Mouse (Mus musculus): ENCODE data around the gene Gpr155. TPM values are rescaled to one million over a fixed set of nuclear protein-coding genes. Genes with fewer than 3 reads are reported as not detected.

Gpr155 gene
- total and polyA plus RNA-seq, 3 experiments: 0.23 to 0.99 TPM; not detected in 1

GRCm38 (mm10) chr2:73415892-73416291, 29.5 kb upstream of the Gpr155 start:
- no peak overlapping the region for H3K9ac ChIP-seq (ENCODE audit: control insufficient read depth, low read depth, low read length, poor library complexity, severe bottlenecking)
- H3K27ac ChIP-seq (ENCODE audit: control insufficient read depth, low read depth, low read length): no peak overlapping the region
- no peak overlapping the region for H3K4me3 ChIP-seq (ENCODE audit: control insufficient read depth in 1 of 2, insufficient read depth in 1 of 2, low read depth in 2 of 2, low read length in 2 of 2)
- no peak for DNase-seq (ENCODE audit: low read depth, low spot score)
- H3K79me2 ChIP-seq (ENCODE audit: control insufficient read depth, insufficient read depth, low read length, poor library complexity): no peaks in the 10 kb centered on the region
- H3K9me3 ChIP-seq (replicated peaks; ENCODE audit: insufficient read depth, low read length): no peaks in the 10 kb centered on the region
- TF ChIP-seq SIN3A (IDR thresholded peaks at IDR 0.05; ENCODE audit: low read length) (no peak), MXI1 (IDR thresholded peaks at IDR 0.05; ENCODE audit: low read depth, low read length) (no peak), BHLHE40 (IDR thresholded peaks at IDR 0.05; ENCODE audit: borderline replicate concordance, low read depth, low read length) (no peak), POLR2AphosphoS2 (IDR thresholded peaks at IDR 0.05; ENCODE audit: low read length) (no peak), EP300 (IDR thresholded peaks at IDR 0.05; ENCODE audit: low read depth in 1 of 2, low read length in 2 of 2) (no peak), TBP (IDR thresholded peaks at IDR 0.05; ENCODE audit: low read depth, low read length) (no peak), MYB (IDR thresholded peaks at IDR 0.05; ENCODE audit: low read depth, low read length) (no peak), ELF1 (IDR thresholded peaks at IDR 0.05; ENCODE audit: low read depth, low read length) (no peak), TAL1 (IDR thresholded peaks at IDR 0.05; ENCODE audit: low read length) (no peak), MEF2A (IDR thresholded peaks at IDR 0.05; ENCODE audit: extremely low read depth, insufficient replicate concordance, low read depth, low read length, poor library complexity, severe bottlenecking) (no peak), NRF1 (IDR thresholded peaks at IDR 0.05; ENCODE audit: insufficient read depth, low read depth, low read length, poor library complexity, severe bottlenecking) (no peak), RCOR1 (IDR thresholded peaks at IDR 0.05; ENCODE audit: low read depth, low read length) (no peak), TCF12 (IDR thresholded peaks at IDR 0.05; ENCODE audit: low read depth, low read length) (no peak), RAD21 (IDR thresholded peaks at IDR 0.05; ENCODE audit: low read depth, low read length) (no peak)
- no peaks in the 10 kb centered on the region for H3K36me3 ChIP-seq (ENCODE audit: control insufficient read depth in 1 of 2, insufficient read depth in 2 of 2, low read length in 2 of 2)
- H3K4me1 ChIP-seq (ENCODE audit: control insufficient read depth in 1 of 2, insufficient read depth in 2 of 2, low read length in 2 of 2): no peaks in the 10 kb centered on the region
- peaks cover 3 to 6% of the 10 kb centered on the region in 2 experiments; a peak in 3 of 4 replicates for H3K27me3 ChIP-seq (ENCODE audit: control insufficient read depth in 1 of 2, insufficient read depth in 2 of 2, low read length in 2 of 2)

- H3K4me1 ChIP-seq (ENCODE audit: control insufficient read depth in 1 of 2, insufficient read depth in 2 of 2, low read length in 2 of 2): no peaks in the 10 kb centered on the region
- H3K27me3 ChIP-seq (ENCODE audit: control insufficient read depth in 1 of 2, insufficient read depth in 2 of 2, low read length in 2 of 2): peaks cover 0 to 5% of the 10 kb centered on the region in 2 experiments; a peak in 2 of 4 replicates
- no peak for DNase-seq (ENCODE audit: low read depth, low spot score)
- no peak overlapping the region for H3K9ac ChIP-seq (ENCODE audit: control insufficient read depth, low read depth, low read length, poor library complexity, severe bottlenecking)
- H3K79me2 ChIP-seq (ENCODE audit: control insufficient read depth, insufficient read depth, low read length, poor library complexity): no peaks in the 10 kb centered on the region
- no peaks in the 10 kb centered on the region for H3K36me3 ChIP-seq (ENCODE audit: control insufficient read depth in 1 of 2, insufficient read depth in 2 of 2, low read length in 2 of 2)
- H3K4me3 ChIP-seq (ENCODE audit: control insufficient read depth in 1 of 2, insufficient read depth in 1 of 2, low read depth in 2 of 2, low read length in 2 of 2): no peak overlapping the region
- no peak for TF ChIP-seq EP300 (IDR thresholded peaks at IDR 0.05; ENCODE audit: low read depth in 1 of 2, low read length in 2 of 2)
- TF ChIP-seq RCOR1 (IDR thresholded peaks at IDR 0.05; ENCODE audit: low read depth, low read length): no peak
- TF ChIP-seq TAL1 (IDR thresholded peaks at IDR 0.05; ENCODE audit: low read length): no peak
- no peak for TF ChIP-seq MYB (IDR thresholded peaks at IDR 0.05; ENCODE audit: low read depth, low read length)
- H3K27ac ChIP-seq (ENCODE audit: control insufficient read depth, low read depth, low read length): no peak overlapping the region
- no peaks in the 10 kb centered on the region for H3K9me3 ChIP-seq (replicated peaks; ENCODE audit: insufficient read depth, low read length)
Observed at GRCm38 (mm10) chr2:73410076-73410475, 23.7 kb upstream of the Gpr155 start.

All from MEL (cell line).